Mouse (Mus musculus) embryonic facial prominence, embryonic 11.5 days (tissue): Measurements from ENCODE around the gene Nmd3. TPM values are rescaled to one million over a fixed set of nuclear protein-coding genes. Genes with fewer than 3 reads are reported as not detected.
A peak's percentile ranks its signal among the peaks of the same experiment; 100 is the strongest.

ENCODE experiments used
- ATAC-seq: fragments of 200-750 bp; cut with Nextera tagmentation; replicated peaks from 2 replicates; pipeline ENCODE4 v1.8.0; 2017; ENCODE audit warnings: low read depth; ENCODE audit not compliant: insufficient number of reproducible peaks, low FRiP score, low TSS enrichment
- DNase-seq: peaks from one replicate; pipeline ENCODE4 v3.0.0-alpha.2; 2015; ENCODE audit warnings: low spot score
- H3K27ac ChIP-seq: fragments of 300-500 bp; sonication (generic); replicated peaks from 2 replicates; pipeline ENCODE4 v1.5.1; 2014; ENCODE audit warnings: mild to moderate bottlenecking, low read depth, low read length, control low read depth
- H3K27me3 ChIP-seq: fragments of 300-500 bp; sonication (generic); 2 replicates; pipeline ENCODE4 v1.6.1; 2014; ENCODE audit warnings: mild to moderate bottlenecking, low read length, moderate library complexity, mixed read lengths; ENCODE audit not compliant: control insufficient read depth, insufficient read depth
- H3K36me3 ChIP-seq: fragments of 300-500 bp; sonication (generic); replicated peaks from 2 replicates; pipeline ENCODE4 v1.6.1; 2014; ENCODE audit warnings: low read depth, mild to moderate bottlenecking, low read length, moderate library complexity, mixed read lengths; ENCODE audit not compliant: control insufficient read depth, insufficient read depth
- H3K4me1 ChIP-seq: fragments of 300-500 bp; sonication (generic); 2 replicates; pipeline ENCODE4 v1.6.1; 2014; ENCODE audit warnings: low read length, mixed read lengths; ENCODE audit not compliant: control insufficient read depth, insufficient read depth
- H3K4me2 ChIP-seq: fragments of 300-500 bp; sonication (generic); 2 replicates; pipeline ENCODE4 v1.6.1; 2014; ENCODE audit warnings: low read depth, mild to moderate bottlenecking, control low read depth, low read length, moderate library complexity
- H3K4me3 ChIP-seq: fragments of 300-500 bp; sonication (generic); 2 replicates; pipeline ENCODE4 v1.5.1; 2014; ENCODE audit warnings: low read depth, low read length, control low read depth
- H3K9ac ChIP-seq: fragments of 300-500 bp; sonication (generic); replicated peaks from 2 replicates; pipeline ENCODE4 v1.6.1; 2014; ENCODE audit warnings: mild to moderate bottlenecking, control low read depth, low read length
- H3K9me3 ChIP-seq: fragments of 300-500 bp; sonication (generic); replicated peaks from 2 replicates; pipeline ENCODE4 v1.6.1; 2016; ENCODE audit warnings: mild to moderate bottlenecking, low read length, inconsistent platforms, mixed read lengths; ENCODE audit not compliant: control insufficient read depth
- WGBS: fragments of 180-500 bp; shearing (Covaris S2); extraction: QIAGEN DNeasy Blood & Tissue Kit; methylation state at CpG from one replicate; pipeline ENCODE4 v1.1.7; 2014; 5-methylcytosine and 5-hydroxymethylcytosine counted together
- polyA plus RNA-seq: library from polyadenylated mRNA; unstranded; fragments of >200 nt; fragmentation: Nextera tagmentation; extraction: Ambion mirVana; gene quantifications from 2 replicates; pipeline ENCODE4 v1.2.1, GENCODE M21; 2014

Nmd3 gene
- polyA plus RNA-seq, result 152 and 161 TPM in 2 replicates

DNA sequence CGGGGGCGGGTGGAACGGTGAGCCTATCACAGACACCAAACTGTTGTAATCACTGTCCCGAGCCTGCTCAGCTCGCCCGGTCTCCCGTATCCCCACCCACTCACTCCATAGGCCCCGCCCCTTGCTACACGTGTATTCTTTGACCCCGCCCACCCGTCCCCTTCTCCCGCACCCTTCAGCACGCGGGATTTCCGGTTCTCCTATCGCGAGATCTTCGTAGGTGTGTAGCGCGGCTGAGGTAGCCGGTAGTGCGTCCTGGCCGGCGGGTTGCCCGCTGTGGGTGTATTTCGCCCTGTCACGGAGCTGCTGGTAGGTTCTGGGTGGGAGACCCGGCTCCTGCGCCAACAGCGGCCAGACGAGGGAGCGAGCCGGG is at the start of gene Nmd3:
Gene Nmd3 (plus strand): TSS at position 172 of the 373 bp plus-strand sequence.
- no peaks in the 10 kb centered on the region for H3K27me3 ChIP-seq
- H3K4me2 ChIP-seq, result peak within 1 kb of the TSS; percentile 61
- H3K9me3 ChIP-seq, result no peaks in the 10 kb centered on the region
- H3K9ac ChIP-seq, result peak within 1 kb of the TSS; percentile 94
- H3K4me1 ChIP-seq, result no peaks in the 10 kb centered on the region
- peak within 1 kb of the TSS; percentile 96 for H3K4me3 ChIP-seq
- under 1% methylated on average over 29 of the region's 33 CpGs for WGBS
- no peaks in the 10 kb centered on the region for H3K36me3 ChIP-seq
- H3K27ac ChIP-seq, result peak within 1 kb of the TSS; percentile 87
- DNase-seq, result peak; percentile 98
- peak; percentile 97 for ATAC-seq

DNA sequence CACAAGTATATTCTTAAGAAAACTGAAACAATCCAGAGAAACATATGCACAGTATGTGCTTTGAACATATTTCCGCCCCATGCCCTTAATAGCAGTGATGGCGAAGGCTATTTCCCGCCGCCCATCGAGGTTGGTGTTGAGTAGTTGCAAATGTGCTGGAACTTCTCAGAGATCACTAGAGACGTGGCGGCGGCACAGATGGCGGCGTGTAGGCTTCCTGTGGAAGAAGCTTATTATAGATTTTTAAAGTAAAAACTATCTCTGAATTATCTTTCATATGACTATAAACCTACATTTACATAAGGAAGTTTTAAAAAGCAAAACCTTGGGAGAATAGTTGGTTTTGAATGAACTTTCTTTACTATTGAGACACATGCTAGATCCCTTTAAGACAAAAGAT is 48.4 kb upstream of the Nmd3 start:
- H3K27ac ChIP-seq, result no peak overlapping the region
- no peak for ATAC-seq
- no peak for DNase-seq
- WGBS, result 97% methylated on average over 10 of the region's 10 CpGs
- H3K4me2 ChIP-seq, result no peak overlapping the region
- no peaks in the 10 kb centered on the region for H3K9me3 ChIP-seq
- H3K9ac ChIP-seq, result no peak overlapping the region
- no peaks in the 10 kb centered on the region for H3K4me1 ChIP-seq
- no peaks in the 10 kb centered on the region for H3K36me3 ChIP-seq
- H3K27me3 ChIP-seq, result no peaks in the 10 kb centered on the region
- H3K4me3 ChIP-seq, result no peak overlapping the region

DNA sequence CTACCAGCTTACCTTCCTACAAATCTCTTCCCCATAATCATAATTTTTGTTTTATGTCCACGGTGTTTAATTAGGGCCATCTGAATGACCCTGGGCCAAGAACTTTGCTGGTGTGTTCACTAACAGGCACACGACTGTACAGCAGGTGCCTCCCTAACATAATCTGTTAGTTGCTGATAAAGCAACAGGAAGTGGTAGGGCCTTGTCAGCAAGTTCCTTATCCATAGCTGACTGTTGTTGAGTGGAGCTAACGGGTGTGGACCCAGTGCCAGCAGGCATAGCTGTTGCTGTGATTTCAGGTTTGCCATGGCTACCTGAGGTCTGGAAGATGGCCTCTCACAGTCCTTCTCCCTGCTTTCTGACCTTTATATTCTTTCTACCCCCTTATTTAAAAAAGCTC is 47.6 kb upstream of the Nmd3 start:
- no peaks in the 10 kb centered on the region for H3K36me3 ChIP-seq
- H3K4me1 ChIP-seq, result no peaks in the 10 kb centered on the region

DNA sequence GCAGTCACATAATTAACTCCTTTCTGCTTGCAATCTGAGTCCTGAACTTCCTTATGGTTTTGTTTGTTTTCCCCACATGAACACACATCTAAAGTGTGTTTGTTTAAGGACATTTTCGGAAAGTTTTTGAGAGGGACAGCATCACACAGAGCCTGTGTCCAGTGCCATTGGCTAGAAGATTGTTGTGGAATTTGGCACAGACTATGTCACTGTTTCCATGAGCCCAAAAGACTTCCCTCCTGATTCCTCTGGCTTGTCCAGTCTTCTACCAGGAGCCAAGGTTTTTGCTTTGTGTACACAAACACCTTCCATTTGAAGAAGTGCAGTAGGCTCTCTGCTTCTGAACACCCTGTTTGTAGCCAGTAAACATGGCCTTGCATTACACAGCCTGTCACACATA is 32.0 kb upstream of the Nmd3 start:
- 46% methylated on average over 1 of the region's 1 CpGs for WGBS
- no peak for ATAC-seq

More for the DNA sequence above, 47.6 kb upstream of the Nmd3 start:
- no peak overlapping the region for H3K9ac ChIP-seq
- 79% methylated on average over 3 of the region's 3 CpGs for WGBS
- no peak overlapping the region for H3K4me2 ChIP-seq
- no peaks in the 10 kb centered on the region for H3K27me3 ChIP-seq
- DNase-seq, result no peak
- H3K4me3 ChIP-seq, result no peak overlapping the region
- H3K27ac ChIP-seq, result no peak overlapping the region
- no peak for ATAC-seq
- no peaks in the 10 kb centered on the region for H3K9me3 ChIP-seq

DNA sequence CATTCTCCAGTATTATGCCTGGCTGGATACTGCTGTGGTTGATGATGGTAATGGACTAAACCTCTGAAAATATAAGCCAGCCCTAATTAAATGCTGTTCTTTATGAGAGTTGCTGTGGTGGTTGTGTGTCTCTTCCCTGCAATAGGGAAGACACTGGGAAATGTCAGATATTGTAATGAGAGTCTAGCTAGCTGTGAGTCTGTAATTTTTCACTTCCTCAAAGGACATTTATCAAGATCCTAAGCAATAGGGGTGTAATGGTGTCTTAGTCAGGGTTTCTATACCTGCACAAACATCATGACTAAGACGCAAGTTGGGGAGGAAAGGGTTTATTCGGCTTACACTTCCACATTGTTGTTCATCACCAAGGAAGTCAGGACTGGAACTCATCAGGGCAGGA is 30.8 kb upstream of the Nmd3 start:
- Histone ChIP-seq H3K9ac (no peak overlapping the region), H3K4me1 (no peaks in the 10 kb centered on the region), H3K4me3 (no peak overlapping the region), H3K9me3 (no peaks in the 10 kb centered on the region), H3K27ac (no peak overlapping the region), H3K36me3 (no peaks in the 10 kb centered on the region), H3K27me3 (no peaks in the 10 kb centered on the region), H3K4me2 (no peak overlapping the region)
- WGBS, result 97% methylated on average over 2 of the region's 2 CpGs
- DNase-seq (no peak), ATAC-seq (no peak)

More for the DNA sequence above, 32.0 kb upstream of the Nmd3 start:
- H3K4me2 ChIP-seq, result no peak overlapping the region
- no peaks in the 10 kb centered on the region for H3K36me3 ChIP-seq
- no peak overlapping the region for H3K9ac ChIP-seq
- no peaks in the 10 kb centered on the region for H3K27me3 ChIP-seq
- no peak overlapping the region for H3K27ac ChIP-seq
- no peaks in the 10 kb centered on the region for H3K4me1 ChIP-seq
- DNase-seq, result no peak
- no peak overlapping the region for H3K4me3 ChIP-seq
- H3K9me3 ChIP-seq, result no peaks in the 10 kb centered on the region

DNA sequence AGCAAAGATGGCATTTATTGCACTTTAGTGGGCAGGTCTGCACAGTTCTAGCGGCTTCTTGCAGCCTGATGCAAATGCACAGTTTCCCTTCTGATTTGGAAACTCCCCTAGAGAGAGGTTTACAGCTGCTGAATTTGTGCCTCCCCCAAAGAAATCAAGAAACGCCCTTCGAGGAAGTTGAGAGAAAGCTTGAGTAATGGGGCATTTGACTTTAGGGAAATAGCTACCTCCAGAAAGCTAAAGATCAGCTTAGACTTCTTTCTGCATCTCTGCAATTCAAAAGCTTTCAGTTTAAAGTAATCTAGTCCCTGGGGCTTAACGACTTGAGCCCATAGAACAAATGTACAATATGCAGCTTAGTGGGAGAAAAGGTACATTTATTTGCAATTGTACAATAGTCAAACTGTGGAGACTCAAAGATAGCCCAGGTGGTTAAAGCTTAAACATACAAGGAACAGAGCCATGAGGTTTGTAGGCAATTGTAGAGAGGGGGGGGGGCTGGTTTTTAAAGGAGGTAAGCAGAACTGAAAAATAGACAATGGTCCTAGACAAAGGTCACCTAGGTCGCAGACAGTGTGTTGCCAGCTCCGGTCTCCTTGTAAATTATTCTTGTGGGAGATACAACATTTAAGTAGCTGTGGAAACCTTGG is 21.8 kb upstream of the Nmd3 start:
- WGBS, result 62% methylated on average over 6 of the region's 6 CpGs

DNA sequence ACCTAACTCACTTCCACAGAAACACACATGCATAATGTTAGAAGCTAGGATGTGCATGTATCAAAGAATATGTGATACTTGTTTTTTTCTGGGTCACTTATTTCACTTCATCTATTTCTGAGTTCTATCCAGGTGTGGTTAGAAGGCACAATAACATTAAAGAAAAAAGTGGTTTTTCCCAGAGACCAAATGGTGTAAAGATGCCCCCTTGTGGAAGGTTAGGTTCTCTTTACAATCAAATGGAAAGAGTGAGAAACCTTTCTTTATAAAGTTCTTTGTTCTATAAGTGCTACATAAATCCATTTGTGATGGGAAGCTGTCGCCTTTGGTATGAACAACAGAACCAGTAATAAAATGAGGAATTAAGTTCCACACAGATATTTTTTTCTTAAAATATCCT is 19.9 kb upstream of the Nmd3 start:
- H3K4me2 ChIP-seq, result no peak overlapping the region
- 70% methylated on average over 1 of the region's 1 CpGs for WGBS
- H3K36me3 ChIP-seq, result no peaks in the 10 kb centered on the region
- H3K27me3 ChIP-seq, result no peaks in the 10 kb centered on the region
- ATAC-seq, result no peak
- peak; percentile 66 for DNase-seq
- no peak overlapping the region for H3K4me3 ChIP-seq
- no peak overlapping the region for H3K27ac ChIP-seq
- H3K9ac ChIP-seq, result no peak overlapping the region
- no peaks in the 10 kb centered on the region for H3K9me3 ChIP-seq
- no peaks in the 10 kb centered on the region for H3K4me1 ChIP-seq

More for the DNA sequence above, 21.8 kb upstream of the Nmd3 start:
- Histone ChIP-seq H3K36me3 (no peaks in the 10 kb centered on the region), H3K27me3 (no peaks in the 10 kb centered on the region), H3K9ac (no peak overlapping the region), H3K27ac (no peak overlapping the region), H3K9me3 (no peaks in the 10 kb centered on the region), H3K4me1 (no peaks in the 10 kb centered on the region), H3K4me2 (no peak overlapping the region), H3K4me3 (no peak overlapping the region)
- DNase-seq (no peak), ATAC-seq (no peak)

DNA sequence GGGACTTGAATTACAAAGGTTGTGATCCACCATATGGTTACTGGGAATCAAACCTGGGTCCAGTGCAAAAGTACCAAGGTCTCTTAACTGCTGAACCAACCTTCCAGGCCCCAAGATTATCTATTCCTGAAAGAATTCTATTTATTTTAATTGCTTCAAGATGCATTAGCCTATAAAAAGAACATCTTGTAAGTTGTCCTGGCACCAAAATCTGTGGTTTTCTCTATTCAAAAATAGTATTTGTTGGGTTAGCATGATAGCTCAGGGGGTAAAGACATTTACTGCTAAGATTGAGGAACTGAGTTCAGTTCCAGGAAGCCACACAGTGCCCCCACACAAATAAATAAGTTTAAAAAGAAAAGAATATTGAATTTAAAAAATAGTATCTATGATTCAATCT is 19.4 kb upstream of the Nmd3 start:
- Histone ChIP-seq H3K9me3 (no peaks in the 10 kb centered on the region), H3K27me3 (no peaks in the 10 kb centered on the region), H3K4me3 (no peak overlapping the region), H3K4me1 (no peaks in the 10 kb centered on the region), H3K27ac (no peak overlapping the region), H3K36me3 (no peaks in the 10 kb centered on the region), H3K4me2 (no peak overlapping the region), H3K9ac (no peak overlapping the region)
- ATAC-seq (no peak), DNase-seq (no peak)
